Mouse (Mus musculus): ENCODE measurements at regions not wholly inside any gene's neighbourhood (a gene's known extent, or its start where the extent isn't known, plus 50 kb on each side); places are given as distances from the start of the nearest gene placed in this dataset.

DNA sequence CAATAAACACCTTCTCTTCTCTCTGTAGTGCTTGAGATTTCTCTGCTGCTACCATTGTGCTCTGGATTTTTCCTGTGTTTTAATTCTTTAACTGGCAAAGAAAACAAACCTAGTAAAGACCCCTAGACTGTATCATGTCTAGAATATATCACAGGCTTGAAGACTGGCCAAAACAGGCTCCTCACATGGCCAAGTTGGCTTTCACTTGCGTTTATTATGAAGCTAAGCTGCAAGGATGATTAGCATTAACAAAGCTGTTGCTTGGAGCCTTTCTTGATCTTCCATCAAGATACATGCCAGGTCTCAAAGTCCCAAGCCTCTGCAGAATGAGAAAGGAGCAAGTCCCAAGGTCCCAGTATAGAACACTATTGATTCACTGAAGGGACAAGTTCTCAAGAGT lies 551.9 kb upstream of the Klf4 start:
- H3K4me1 ChIP-seq (ENCODE audit: control insufficient read depth, insufficient read depth, low read length), result no peaks in the 10 kb centered on the region
- ATAC-seq, result no peak
- H3K4me3 ChIP-seq (ENCODE audit: low read depth, low read length), result no peak overlapping the region
- no peaks in the 10 kb centered on the region for H3K36me3 ChIP-seq (ENCODE audit: control insufficient read depth, insufficient read depth, low read length)
- no peak overlapping the region for H3K9ac ChIP-seq (ENCODE audit: low read depth, low read length)
- H3K4me2 ChIP-seq (ENCODE audit: low read length), result no peak overlapping the region
- no peak overlapping the region for H3K27ac ChIP-seq (ENCODE audit: low read length)
- no peaks in the 10 kb centered on the region for H3K27me3 ChIP-seq (ENCODE audit: control insufficient read depth, insufficient read depth, low read depth, low read length)
- H3K9me3 ChIP-seq (replicated peaks; ENCODE audit: control insufficient read depth, low read length, poor library complexity, severe bottlenecking), result no peaks in the 10 kb centered on the region
- WGBS, result 57% methylated on average over 1 of the region's 1 CpGs

DNA sequence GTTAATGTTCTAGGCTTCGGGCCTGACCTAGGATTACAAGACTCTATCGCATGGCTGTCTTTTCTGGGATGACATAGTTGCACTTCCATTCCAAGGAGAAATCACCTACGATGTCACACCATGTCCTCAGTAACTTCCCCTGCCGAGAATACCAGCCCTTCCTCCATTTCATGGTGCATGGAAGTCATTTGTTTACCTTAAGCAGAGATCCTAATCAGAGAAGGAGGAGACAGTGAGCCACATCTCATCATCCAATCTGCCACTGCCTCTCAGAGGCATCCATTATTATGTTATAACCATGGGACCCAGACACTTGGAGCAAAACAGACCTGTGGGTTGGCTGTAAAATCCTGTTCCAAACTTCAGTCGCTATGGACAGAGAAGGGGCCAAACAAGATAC lies 550.1 kb upstream of the Klf4 start:
- no peaks in the 10 kb centered on the region for H3K9me3 ChIP-seq (replicated peaks; ENCODE audit: control insufficient read depth, low read length, poor library complexity, severe bottlenecking)
- H3K36me3 ChIP-seq (ENCODE audit: control insufficient read depth, insufficient read depth, low read length), result no peaks in the 10 kb centered on the region
- WGBS, result 86% methylated on average over 5 of the region's 5 CpGs
- no peaks in the 10 kb centered on the region for H3K4me1 ChIP-seq (ENCODE audit: control insufficient read depth, insufficient read depth, low read length)
- no peaks in the 10 kb centered on the region for H3K27me3 ChIP-seq (ENCODE audit: control insufficient read depth, insufficient read depth, low read depth, low read length)
- H3K27ac ChIP-seq (ENCODE audit: low read length), result no peak overlapping the region
- H3K9ac ChIP-seq (ENCODE audit: low read depth, low read length), result no peak overlapping the region
- ATAC-seq, result no peak
- H3K4me2 ChIP-seq (ENCODE audit: low read length), result no peak overlapping the region
- H3K4me3 ChIP-seq (ENCODE audit: low read depth, low read length), result no peak overlapping the region

DNA sequence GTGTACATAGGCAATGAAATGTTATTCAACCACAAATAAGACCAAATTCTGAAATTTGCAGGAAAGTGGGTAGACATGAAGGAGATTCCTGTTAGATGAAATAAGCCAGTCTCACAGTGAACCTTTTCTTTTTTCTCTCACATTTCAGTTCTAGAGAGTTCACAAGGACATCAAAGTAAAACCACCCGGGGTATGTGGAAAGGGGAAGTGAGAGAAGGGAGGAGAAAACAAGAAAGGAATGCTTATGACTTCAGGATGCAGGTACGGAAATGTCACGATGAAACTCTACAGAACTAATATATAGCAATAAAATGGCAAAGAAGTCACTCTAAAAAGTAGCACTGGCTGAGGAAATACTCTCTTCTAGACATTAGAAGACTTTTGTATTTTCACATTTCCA lies 548.7 kb upstream of the Klf4 start:
- 79% methylated on average over 3 of the region's 3 CpGs for WGBS
- no peak overlapping the region for H3K4me2 ChIP-seq (ENCODE audit: low read length)
- H3K27me3 ChIP-seq (ENCODE audit: control insufficient read depth, insufficient read depth, low read depth, low read length), result no peaks in the 10 kb centered on the region
- H3K27ac ChIP-seq (ENCODE audit: low read length), result no peak overlapping the region
- no peak for ATAC-seq
- no peaks in the 10 kb centered on the region for H3K4me1 ChIP-seq (ENCODE audit: control insufficient read depth, insufficient read depth, low read length)
- H3K4me3 ChIP-seq (ENCODE audit: low read depth, low read length), result no peak overlapping the region
- no peaks in the 10 kb centered on the region for H3K9me3 ChIP-seq (replicated peaks; ENCODE audit: control insufficient read depth, low read length, poor library complexity, severe bottlenecking)
- H3K36me3 ChIP-seq (ENCODE audit: control insufficient read depth, insufficient read depth, low read length), result no peaks in the 10 kb centered on the region
- no peak overlapping the region for H3K9ac ChIP-seq (ENCODE audit: low read depth, low read length)

DNA sequence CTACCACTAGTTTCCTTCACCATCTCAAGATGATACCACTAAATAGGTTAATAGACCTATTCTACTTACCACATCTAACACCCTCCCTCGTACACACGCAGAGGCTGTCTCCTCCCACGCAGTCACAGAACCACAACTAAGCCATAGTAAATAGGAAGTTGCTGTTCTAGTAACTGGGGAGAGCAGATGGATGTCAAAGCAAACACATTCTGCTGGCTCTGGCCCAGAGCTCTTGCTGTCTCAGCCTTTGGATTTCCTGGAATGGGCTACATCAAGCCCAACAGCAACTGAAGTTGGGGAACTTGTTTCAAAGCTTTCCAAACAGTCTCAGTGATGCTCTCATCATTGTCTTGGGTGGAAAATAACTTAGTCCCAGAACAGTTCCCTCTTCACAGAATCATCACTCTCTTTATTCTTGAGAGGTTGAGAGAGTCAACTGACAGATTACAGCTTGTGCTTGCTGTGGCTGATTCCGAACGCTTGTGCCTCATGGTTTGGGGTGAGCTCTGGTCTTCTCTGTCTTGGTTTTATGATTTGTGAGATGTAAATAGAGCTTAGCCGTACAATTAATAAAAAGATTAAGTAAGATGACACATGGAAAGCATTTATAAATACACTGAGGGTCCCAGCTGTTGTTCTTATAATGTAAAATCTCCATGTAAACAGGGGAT lies 538.5 kb upstream of the Klf4 start:
- Histone ChIP-seq H3K27me3 (ENCODE audit: control insufficient read depth, insufficient read depth, low read depth, low read length) (no peaks in the 10 kb centered on the region), H3K4me2 (ENCODE audit: low read length) (no peak overlapping the region), H3K4me1 (ENCODE audit: control insufficient read depth, insufficient read depth, low read length) (no peaks in the 10 kb centered on the region), H3K9ac (ENCODE audit: low read depth, low read length) (no peak overlapping the region), H3K36me3 (ENCODE audit: control insufficient read depth, insufficient read depth, low read length) (no peaks in the 10 kb centered on the region), H3K4me3 (ENCODE audit: low read depth, low read length) (no peak overlapping the region), H3K27ac (ENCODE audit: low read length) (no peak overlapping the region), H3K9me3 (replicated peaks; ENCODE audit: control insufficient read depth, low read length, poor library complexity, severe bottlenecking) (no peaks in the 10 kb centered on the region)
- ATAC-seq, result no peak
- 91% methylated on average over 6 of the region's 6 CpGs for WGBS

DNA sequence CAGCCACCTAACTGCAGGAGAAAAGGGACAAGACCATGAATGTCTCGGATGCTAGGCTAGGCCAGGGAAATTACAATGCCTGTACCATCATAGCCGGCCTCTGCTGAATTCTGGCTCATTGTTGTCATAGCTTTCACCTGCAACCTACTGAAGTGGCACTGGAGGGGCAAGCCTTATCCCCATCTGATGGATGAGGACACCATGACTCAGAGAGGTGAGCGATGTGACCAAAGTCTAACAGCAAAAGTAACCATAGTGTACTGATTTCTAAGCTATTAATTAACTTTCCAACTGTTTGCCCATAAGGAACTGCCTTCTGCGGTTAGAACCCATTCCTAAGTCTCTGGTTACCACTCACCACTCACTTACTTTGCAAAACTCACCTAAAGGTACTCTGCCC lies 536.6 kb upstream of the Klf4 start:
- Histone ChIP-seq H3K27me3 (ENCODE audit: control insufficient read depth, insufficient read depth, low read depth, low read length) (no peaks in the 10 kb centered on the region), H3K27ac (ENCODE audit: low read length) (no peak overlapping the region), H3K9me3 (replicated peaks; ENCODE audit: control insufficient read depth, low read length, poor library complexity, severe bottlenecking) (no peaks in the 10 kb centered on the region), H3K4me2 (ENCODE audit: low read length) (no peak overlapping the region), H3K36me3 (ENCODE audit: control insufficient read depth, insufficient read depth, low read length) (no peaks in the 10 kb centered on the region), H3K9ac (ENCODE audit: low read depth, low read length) (no peak overlapping the region), H3K4me1 (ENCODE audit: control insufficient read depth, insufficient read depth, low read length) (no peaks in the 10 kb centered on the region), H3K4me3 (ENCODE audit: low read depth, low read length) (no peak overlapping the region)
- no peak for ATAC-seq
- 98% methylated on average over 4 of the region's 4 CpGs for WGBS

DNA sequence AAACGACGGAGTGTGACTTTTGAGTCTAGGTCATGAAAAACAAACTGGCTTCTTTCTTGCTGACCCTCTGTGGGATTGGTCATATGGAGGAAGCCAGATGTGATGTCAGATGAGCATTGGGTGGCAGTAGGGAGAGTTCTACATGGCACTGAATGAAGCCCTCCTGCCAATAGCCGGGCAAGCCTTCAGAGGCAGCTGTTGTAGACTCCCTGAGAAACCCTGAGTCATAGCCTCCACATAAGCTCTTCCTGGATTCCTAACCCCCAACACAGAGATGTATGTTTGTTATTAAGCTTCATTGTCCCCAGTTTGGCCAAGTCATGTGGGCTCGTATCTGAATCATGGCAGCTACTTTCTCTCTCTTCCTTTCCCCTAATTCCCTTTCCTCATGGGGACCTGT lies 532.4 kb upstream of the Klf4 start:
- Histone ChIP-seq H3K4me2 (ENCODE audit: low read length) (no peak overlapping the region), H3K9ac (ENCODE audit: low read depth, low read length) (no peak overlapping the region), H3K36me3 (ENCODE audit: control insufficient read depth, insufficient read depth, low read length) (no peaks in the 10 kb centered on the region), H3K4me3 (ENCODE audit: low read depth, low read length) (no peak overlapping the region), H3K9me3 (replicated peaks; ENCODE audit: control insufficient read depth, low read length, poor library complexity, severe bottlenecking) (no peaks in the 10 kb centered on the region), H3K27me3 (ENCODE audit: control insufficient read depth, insufficient read depth, low read depth, low read length) (no peaks in the 10 kb centered on the region), H3K27ac (ENCODE audit: low read length) (no peak overlapping the region), H3K4me1 (ENCODE audit: control insufficient read depth, insufficient read depth, low read length) (no peaks in the 10 kb centered on the region)
- ATAC-seq, result no peak
- WGBS, result 96% methylated on average over 4 of the region's 4 CpGs

DNA sequence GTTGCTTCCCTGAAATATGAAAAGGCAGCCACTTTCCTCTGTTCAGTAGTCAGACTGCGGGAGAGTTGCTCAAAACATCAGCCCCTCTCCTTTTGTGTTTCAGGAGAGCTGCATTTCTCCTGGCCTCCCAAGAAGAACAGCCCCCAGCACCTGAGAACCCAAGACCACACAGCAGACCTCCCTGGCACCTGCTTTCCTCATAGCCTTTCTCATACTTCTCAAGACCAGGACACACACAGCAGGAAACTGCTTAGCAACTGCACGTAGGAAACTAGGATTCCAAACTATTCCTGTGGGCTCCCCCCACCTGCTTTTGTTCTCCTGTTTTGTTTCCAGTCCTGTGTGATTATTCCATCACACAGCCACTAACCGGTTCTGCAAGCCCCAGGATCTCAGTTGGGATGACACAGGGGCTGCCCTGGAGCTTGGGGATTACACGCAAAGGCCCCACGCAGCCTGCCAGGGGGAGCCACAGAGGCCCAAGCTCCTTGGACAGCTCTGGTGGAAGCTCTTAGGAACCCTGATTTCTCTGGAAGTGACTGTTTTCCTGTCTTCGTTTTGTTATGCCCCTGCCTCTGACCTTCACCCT lies 519.6 kb upstream of the Klf4 start:
- H3K36me3 ChIP-seq (ENCODE audit: control insufficient read depth, insufficient read depth, low read length), result no peaks in the 10 kb centered on the region
- H3K4me2 ChIP-seq (ENCODE audit: low read length), result no peak overlapping the region
- no peaks in the 10 kb centered on the region for H3K27me3 ChIP-seq (ENCODE audit: control insufficient read depth, insufficient read depth, low read depth, low read length)
- H3K9ac ChIP-seq (ENCODE audit: low read depth, low read length), result no peak overlapping the region
- H3K4me1 ChIP-seq (ENCODE audit: control insufficient read depth, insufficient read depth, low read length), result peaks cover 7% of the 10 kb centered on the region
- no peak overlapping the region for H3K27ac ChIP-seq (ENCODE audit: low read length)
- H3K4me3 ChIP-seq (ENCODE audit: low read depth, low read length), result no peak overlapping the region
- WGBS, result 23% methylated on average over 6 of the region's 6 CpGs
- no peaks in the 10 kb centered on the region for H3K9me3 ChIP-seq (replicated peaks; ENCODE audit: control insufficient read depth, low read length, poor library complexity, severe bottlenecking)
- ATAC-seq, result no peak

DNA sequence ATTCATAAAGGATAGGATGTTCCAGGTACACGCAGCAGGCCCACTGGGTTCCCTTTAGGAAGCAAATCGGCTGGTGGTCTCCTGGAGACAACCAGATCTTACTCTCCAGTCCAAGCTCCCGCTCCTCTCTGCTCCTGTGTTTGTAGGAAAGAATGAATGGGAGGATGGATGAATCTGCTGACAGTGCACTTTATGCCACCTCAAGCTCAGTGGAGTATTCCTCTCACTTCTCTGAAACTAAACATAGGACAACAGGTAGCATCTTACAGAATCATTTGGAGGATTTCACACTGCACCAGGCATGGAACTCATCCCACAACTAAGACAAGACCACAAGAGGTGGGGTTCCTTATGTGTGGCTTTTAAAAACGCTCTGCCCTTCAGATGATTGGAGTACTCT lies 507.1 kb upstream of the Klf4 start:
- H3K36me3 ChIP-seq (ENCODE audit: control insufficient read depth, insufficient read depth, low read length), result no peaks in the 10 kb centered on the region
- ATAC-seq, result no peak
- H3K9me3 ChIP-seq (replicated peaks; ENCODE audit: control insufficient read depth, low read length, poor library complexity, severe bottlenecking), result no peaks in the 10 kb centered on the region
- no peak overlapping the region for H3K27ac ChIP-seq (ENCODE audit: low read length)
- WGBS, result 88% methylated on average over 4 of the region's 4 CpGs
- no peak overlapping the region for H3K9ac ChIP-seq (ENCODE audit: low read depth, low read length)
- H3K4me3 ChIP-seq (ENCODE audit: low read depth, low read length), result no peak overlapping the region
- H3K4me1 ChIP-seq (ENCODE audit: control insufficient read depth, insufficient read depth, low read length), result no peaks in the 10 kb centered on the region
- H3K4me2 ChIP-seq (ENCODE audit: low read length), result no peak overlapping the region
- no peaks in the 10 kb centered on the region for H3K27me3 ChIP-seq (ENCODE audit: control insufficient read depth, insufficient read depth, low read depth, low read length)

DNA sequence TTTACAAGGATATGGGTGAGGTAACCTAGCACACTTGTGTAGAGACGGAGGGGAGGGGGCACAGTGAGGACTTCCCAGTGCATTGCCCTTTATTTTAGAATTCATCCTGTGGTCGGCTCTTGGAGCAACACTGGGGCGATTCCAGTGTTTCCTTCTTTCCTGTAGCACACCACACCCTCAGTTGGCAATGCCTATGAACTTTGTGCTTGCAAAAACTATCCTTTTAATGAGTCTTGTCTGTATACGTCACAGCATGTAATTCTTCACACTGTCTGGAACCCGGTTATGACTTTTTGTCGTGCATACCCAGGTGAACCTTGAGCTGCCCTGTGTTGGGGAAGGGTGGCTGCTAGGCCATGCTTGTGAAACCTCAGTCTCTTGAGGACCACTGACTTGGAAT lies 504.1 kb upstream of the Klf4 start:
- Histone ChIP-seq H3K27me3 (ENCODE audit: control insufficient read depth, insufficient read depth, low read depth, low read length) (no peaks in the 10 kb centered on the region), H3K4me3 (ENCODE audit: low read depth, low read length) (no peak overlapping the region), H3K4me2 (ENCODE audit: low read length) (no peak overlapping the region), H3K27ac (ENCODE audit: low read length) (no peak overlapping the region), H3K9me3 (replicated peaks; ENCODE audit: control insufficient read depth, low read length, poor library complexity, severe bottlenecking) (no peaks in the 10 kb centered on the region), H3K4me1 (ENCODE audit: control insufficient read depth, insufficient read depth, low read length) (no peaks in the 10 kb centered on the region), H3K9ac (ENCODE audit: low read depth, low read length) (no peak overlapping the region), H3K36me3 (ENCODE audit: control insufficient read depth, insufficient read depth, low read length) (no peaks in the 10 kb centered on the region)
- 87% methylated on average over 6 of the region's 6 CpGs for WGBS
- ATAC-seq, result no peak

Data from midbrain, embryonic 16.5 days (tissue).